Mouse (Mus musculus) lung, postnatal 0 days (tissue): ENCODE measurements at regions not wholly inside any gene's neighbourhood (a gene's known extent, or its start where the extent isn't known, plus 50 kb on each side); places are given as distances from the start of the nearest gene placed in this dataset.

Experiments used
- CTCF ChIP-seq: IDR thresholded peaks from 2 replicates; pipeline ENCODE4 v1.5.1; 2016; ENCODE audit warnings: antibody characterized with exemption, mild to moderate bottlenecking
- EP300 ChIP-seq: IDR thresholded peaks from 2 replicates; pipeline ENCODE4 v1.6.1; 2016; ENCODE audit warnings: antibody characterized with exemption, mild to moderate bottlenecking, control low read depth

- no peak for TF ChIP-seq CTCF
- no peak for TF ChIP-seq EP300
These were observed 107.3 kb upstream of the Arhgap20 start for GRCm38 (mm10) chr9:51657796-51658195.
